Mouse (Mus musculus): Measurements from ENCODE around the gene Gm6377. TPM values are rescaled to one million over a fixed set of nuclear protein-coding genes. Genes with fewer than 3 reads are reported as not detected.

Gene Gm6377
- 0.12 and 0.21 TPM in 2 replicates for polyA plus RNA-seq (2015; fragmentation: Nextera tagmentation; extraction: Ambion mirVana)

DNA sequence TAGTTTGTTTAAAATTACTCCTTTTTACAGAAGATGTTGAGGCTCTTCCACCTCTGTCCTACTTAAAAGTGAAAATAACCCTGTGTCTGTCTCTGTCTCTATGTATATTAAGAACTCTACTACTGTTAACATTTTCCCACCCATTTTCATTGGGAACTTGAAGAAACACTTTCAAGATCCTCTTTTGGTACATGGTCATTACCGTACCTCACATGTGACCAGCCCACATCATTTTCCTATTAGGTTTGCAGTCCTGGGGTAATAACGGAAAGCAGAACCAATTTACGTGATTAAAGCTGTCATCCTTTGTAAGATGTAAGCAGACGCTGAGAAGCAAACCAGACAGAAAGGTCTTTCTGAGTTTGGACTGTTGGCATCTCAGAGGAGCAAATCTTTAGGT is at the start of gene Gm6377:
Gm6377 (plus strand) TSS at position 289 of the 400 bp plus-strand sequence.
- no peak within 1 kb of the TSS for H3K4me2 ChIP-seq
- no peak for ATAC-seq (ENCODE audit: insufficient read depth, low FRiP score, low read depth)
- H3K4me1 ChIP-seq, result no peaks in the 10 kb centered on the region
- H3K4me3 ChIP-seq (replicated peaks), result no peak within 1 kb of the TSS
- H3K27me3 ChIP-seq (replicated peaks), result no peaks in the 10 kb centered on the region
- WGBS, result 62% methylated on average over 4 of the region's 4 CpGs
- no peak within 1 kb of the TSS for H3K9ac ChIP-seq
- H3K36me3 ChIP-seq, result no peaks in the 10 kb centered on the region
- no peak within 1 kb of the TSS for H3K27ac ChIP-seq
- no peaks in the 10 kb centered on the region for H3K9me3 ChIP-seq

GRCm38 (mm10) chrX:109147108-109147507 is 49.4 kb upstream of the Gm6377 start:
- no peak overlapping the region for H3K9ac ChIP-seq
- WGBS, result 84% methylated on average over 3 of the region's 3 CpGs
- no peak overlapping the region for H3K4me3 ChIP-seq (replicated peaks)
- no peaks in the 10 kb centered on the region for H3K36me3 ChIP-seq
- no peaks in the 10 kb centered on the region for H3K4me1 ChIP-seq
- H3K27me3 ChIP-seq (replicated peaks), result no peaks in the 10 kb centered on the region
- ATAC-seq (ENCODE audit: insufficient read depth, low FRiP score, low read depth), result no peak
- H3K4me2 ChIP-seq, result no peak overlapping the region
- no peaks in the 10 kb centered on the region for H3K9me3 ChIP-seq
- H3K27ac ChIP-seq, result no peak overlapping the region

DNA sequence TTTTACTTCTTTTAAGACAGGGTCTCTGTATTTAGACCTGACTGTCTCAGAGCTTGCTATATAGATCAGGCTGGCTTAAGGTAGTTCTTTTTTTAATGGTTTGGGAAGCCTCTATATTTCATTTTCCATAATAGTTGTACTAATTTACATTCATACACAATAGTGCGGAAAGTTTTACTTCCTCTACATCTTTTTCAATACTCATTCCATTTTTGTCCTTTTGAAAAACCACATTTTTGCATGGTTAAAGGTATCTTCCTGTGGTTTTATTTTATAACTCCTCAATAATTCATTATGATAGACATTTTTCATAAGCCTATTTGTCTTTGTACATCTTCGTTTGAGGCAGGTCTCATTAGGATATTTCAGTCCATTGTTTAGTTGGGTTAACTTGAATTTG is 45.3 kb upstream of the Gm6377 start:
- no peak overlapping the region for H3K4me2 ChIP-seq
- H3K36me3 ChIP-seq, result no peaks in the 10 kb centered on the region
- H3K9ac ChIP-seq, result no peak overlapping the region
- no peak overlapping the region for H3K27ac ChIP-seq
- H3K27me3 ChIP-seq (replicated peaks), result no peaks in the 10 kb centered on the region
- WGBS, result 87% methylated on average over 2 of the region's 2 CpGs
- no peaks in the 10 kb centered on the region for H3K9me3 ChIP-seq
- H3K4me1 ChIP-seq, result no peaks in the 10 kb centered on the region
- H3K4me3 ChIP-seq (replicated peaks), result no peak overlapping the region
- no peak for ATAC-seq (ENCODE audit: insufficient read depth, low FRiP score, low read depth)

DNA sequence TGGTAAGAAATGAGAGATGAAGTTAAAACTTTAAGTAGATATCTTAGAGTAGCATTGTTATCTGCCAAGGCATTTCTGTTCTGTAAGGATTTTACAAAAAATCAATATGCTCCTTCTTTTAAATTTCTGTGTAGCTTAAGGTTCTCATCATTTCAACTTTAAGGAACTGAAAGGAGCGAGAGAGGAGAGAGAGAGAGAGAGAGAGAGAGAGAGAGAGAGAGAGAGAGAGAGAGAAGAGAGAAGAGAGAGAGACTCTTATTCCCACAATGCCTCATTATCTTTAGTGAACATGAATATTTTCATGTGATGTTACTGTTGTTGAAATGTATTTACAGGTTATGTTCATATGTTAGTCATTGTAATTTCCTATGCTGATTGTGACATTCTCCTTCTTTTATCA is 36.2 kb upstream of the Gm6377 start:
- Histone ChIP-seq H3K27ac (no peak overlapping the region), H3K9me3 (no peaks in the 10 kb centered on the region), H3K27me3 (replicated peaks) (no peaks in the 10 kb centered on the region), H3K9ac (no peak overlapping the region), H3K4me2 (no peak overlapping the region), H3K4me1 (no peaks in the 10 kb centered on the region), H3K4me3 (replicated peaks) (no peak overlapping the region), H3K36me3 (no peaks in the 10 kb centered on the region)
- ATAC-seq (ENCODE audit: insufficient read depth, low FRiP score, low read depth), result no peak
- WGBS, result 72% methylated on average over 1 of the region's 1 CpGs

DNA sequence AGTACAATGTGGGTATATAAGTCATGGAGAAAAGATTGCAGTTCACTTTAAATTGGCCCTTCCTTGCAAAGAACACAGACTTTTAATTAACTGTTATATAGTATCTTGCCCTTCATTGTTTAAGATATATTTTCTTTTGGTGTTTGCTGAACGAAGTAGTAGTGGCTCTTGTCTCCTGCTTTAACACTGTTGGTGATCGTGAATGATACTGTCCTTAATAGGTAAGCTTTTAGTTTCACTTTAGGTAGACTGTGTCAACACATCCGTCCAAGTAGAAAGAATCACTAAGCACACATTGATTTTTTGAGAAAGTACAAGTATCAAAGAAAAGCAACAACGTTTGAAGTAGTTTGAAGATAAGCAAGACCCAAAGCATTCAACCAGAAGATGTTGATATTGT is 35.7 kb upstream of the Gm6377 start:
- no peak for ATAC-seq (ENCODE audit: insufficient read depth, low FRiP score, low read depth)
- H3K9ac ChIP-seq, result no peak overlapping the region

GRCm38 (mm10) chrX:109175038-109175437 is 21.5 kb upstream of the Gm6377 start:
- Histone ChIP-seq H3K9ac (no peak overlapping the region), H3K4me1 (no peaks in the 10 kb centered on the region), H3K27me3 (replicated peaks) (no peaks in the 10 kb centered on the region), H3K9me3 (no peaks in the 10 kb centered on the region), H3K36me3 (no peaks in the 10 kb centered on the region), H3K27ac (no peak overlapping the region), H3K4me3 (replicated peaks) (no peak overlapping the region), H3K4me2 (no peak overlapping the region)
- WGBS, result 58% methylated on average over 2 of the region's 2 CpGs
- 0 out of 2 replicates have a peak, but pooled peaks have one; percentile 31 for ATAC-seq (ENCODE audit: insufficient read depth, low FRiP score, low read depth)

More for the DNA sequence above, 35.7 kb upstream of the Gm6377 start:
- Histone ChIP-seq H3K36me3 (no peaks in the 10 kb centered on the region), H3K27ac (no peak overlapping the region), H3K4me3 (replicated peaks) (no peak overlapping the region), H3K9me3 (no peaks in the 10 kb centered on the region), H3K4me1 (no peaks in the 10 kb centered on the region), H3K27me3 (replicated peaks) (no peaks in the 10 kb centered on the region), H3K4me2 (no peak overlapping the region)
- WGBS, result 59% methylated on average over 4 of the region's 4 CpGs

DNA sequence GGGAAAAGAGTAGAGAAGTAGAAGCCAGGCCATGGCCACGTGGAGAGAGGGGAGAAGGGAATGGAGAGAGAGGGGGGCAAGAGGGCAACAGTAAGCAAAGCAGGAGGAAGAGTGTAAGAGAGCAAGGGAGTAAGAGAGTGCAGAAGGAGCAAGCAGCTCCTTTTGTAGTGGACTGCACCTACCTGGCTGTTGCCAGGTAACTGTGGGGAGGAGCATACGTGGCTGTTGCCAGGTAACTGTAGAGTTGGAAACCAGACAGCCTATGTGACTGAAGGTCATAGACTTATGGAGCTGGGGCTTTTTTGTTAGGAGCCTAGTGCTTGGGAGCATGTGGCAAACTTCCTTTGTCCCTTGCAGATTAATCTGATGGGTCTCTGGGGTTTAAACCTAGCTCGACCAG is 21.1 kb upstream of the Gm6377 start:
- ATAC-seq (ENCODE audit: insufficient read depth, low FRiP score, low read depth), result peak; percentile 58
- Histone ChIP-seq H3K4me1 (no peaks in the 10 kb centered on the region), H3K36me3 (no peaks in the 10 kb centered on the region), H3K27me3 (replicated peaks) (no peaks in the 10 kb centered on the region), H3K9me3 (no peaks in the 10 kb centered on the region), H3K4me2 (no peak overlapping the region), H3K4me3 (replicated peaks) (no peak overlapping the region), H3K27ac (no peak overlapping the region), H3K9ac (no peak overlapping the region)
- 27% methylated on average over 3 of the region's 3 CpGs for WGBS

GRCm38 (mm10) chrX:109184706-109185478 is 11.7 kb upstream of the Gm6377 start:
- no peaks in the 10 kb centered on the region for H3K27me3 ChIP-seq (replicated peaks)
- 82% methylated on average over 4 of the region's 4 CpGs for WGBS
- no peak overlapping the region for H3K4me2 ChIP-seq
- no peaks in the 10 kb centered on the region for H3K36me3 ChIP-seq
- ATAC-seq (ENCODE audit: insufficient read depth, low FRiP score, low read depth), result no peak
- H3K9me3 ChIP-seq, result no peaks in the 10 kb centered on the region
- no peak overlapping the region for H3K27ac ChIP-seq
- no peak overlapping the region for H3K9ac ChIP-seq
- H3K4me1 ChIP-seq, result no peaks in the 10 kb centered on the region
- no peak overlapping the region for H3K4me3 ChIP-seq (replicated peaks)

GRCm38 (mm10) chrX:109189607-109190006 is 6.9 kb upstream of the Gm6377 start:
- Histone ChIP-seq H3K27me3 (replicated peaks) (no peaks in the 10 kb centered on the region), H3K9me3 (no peaks in the 10 kb centered on the region), H3K27ac (no peak overlapping the region), H3K4me1 (no peaks in the 10 kb centered on the region), H3K36me3 (no peaks in the 10 kb centered on the region), H3K4me3 (replicated peaks) (no peak overlapping the region), H3K4me2 (no peak overlapping the region), H3K9ac (no peak overlapping the region)
- ATAC-seq (ENCODE audit: insufficient read depth, low FRiP score, low read depth), result no peak
- WGBS, result 83% methylated on average over 4 of the region's 4 CpGs

DNA sequence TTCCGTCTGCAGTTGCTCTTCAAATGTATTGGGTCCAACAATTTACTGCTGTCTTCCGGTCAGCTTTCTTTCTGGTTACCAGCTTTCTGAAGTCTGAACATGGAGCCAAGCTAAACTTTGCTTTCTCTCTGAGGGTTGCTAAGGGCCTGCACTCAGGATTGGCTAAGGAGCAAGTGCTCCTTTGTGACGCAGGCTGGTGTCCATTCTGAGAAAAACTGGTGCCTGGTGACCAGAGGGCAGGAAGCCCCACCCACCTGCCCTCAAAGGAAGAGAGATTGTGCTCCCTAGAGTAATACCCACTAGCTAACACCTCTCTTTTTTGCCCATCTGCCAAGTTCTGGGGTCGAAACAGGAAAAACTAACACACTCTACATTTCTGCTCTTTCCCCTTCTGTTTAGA is 5.6 kb upstream of the Gm6377 start:
- 53% methylated on average over 4 of the region's 4 CpGs for WGBS

DNA sequence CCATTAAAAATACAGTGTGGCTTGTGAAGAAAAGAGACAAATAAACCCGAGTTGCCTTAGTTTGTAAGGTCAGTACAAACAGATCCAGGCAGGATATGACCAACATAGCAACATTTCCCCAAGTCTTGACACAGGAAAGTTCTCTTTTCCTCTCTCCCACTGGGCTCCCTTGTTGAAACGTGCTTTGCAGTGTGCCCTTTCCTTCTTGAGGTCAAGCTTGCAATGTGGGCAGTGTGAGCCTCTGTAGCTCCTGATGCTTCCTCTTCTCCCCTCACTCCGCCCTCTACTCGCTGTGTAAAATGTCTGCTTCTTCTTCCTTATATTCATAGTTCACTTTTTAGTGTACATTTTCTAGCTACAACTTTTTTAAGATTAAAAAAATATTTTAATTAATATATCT is 5.1 kb upstream of the Gm6377 start:
- Histone ChIP-seq H3K4me2 (no peak overlapping the region), H3K27me3 (replicated peaks) (no peaks in the 10 kb centered on the region), H3K27ac (no peak overlapping the region), H3K36me3 (no peaks in the 10 kb centered on the region), H3K4me1 (no peaks in the 10 kb centered on the region), H3K4me3 (replicated peaks) (no peak overlapping the region), H3K9me3 (no peaks in the 10 kb centered on the region), H3K9ac (no peak overlapping the region)
- ATAC-seq (ENCODE audit: insufficient read depth, low FRiP score, low read depth), result no peak
- WGBS, result 52% methylated on average over 4 of the region's 4 CpGs

More for the DNA sequence above, 5.6 kb upstream of the Gm6377 start:
- Histone ChIP-seq H3K4me1 (no peaks in the 10 kb centered on the region), H3K9ac (no peak overlapping the region), H3K4me3 (replicated peaks) (no peak overlapping the region), H3K27me3 (replicated peaks) (no peaks in the 10 kb centered on the region), H3K4me2 (no peak overlapping the region), H3K36me3 (no peaks in the 10 kb centered on the region), H3K9me3 (no peaks in the 10 kb centered on the region), H3K27ac (no peak overlapping the region)
- no peak for ATAC-seq (ENCODE audit: insufficient read depth, low FRiP score, low read depth)

DNA sequence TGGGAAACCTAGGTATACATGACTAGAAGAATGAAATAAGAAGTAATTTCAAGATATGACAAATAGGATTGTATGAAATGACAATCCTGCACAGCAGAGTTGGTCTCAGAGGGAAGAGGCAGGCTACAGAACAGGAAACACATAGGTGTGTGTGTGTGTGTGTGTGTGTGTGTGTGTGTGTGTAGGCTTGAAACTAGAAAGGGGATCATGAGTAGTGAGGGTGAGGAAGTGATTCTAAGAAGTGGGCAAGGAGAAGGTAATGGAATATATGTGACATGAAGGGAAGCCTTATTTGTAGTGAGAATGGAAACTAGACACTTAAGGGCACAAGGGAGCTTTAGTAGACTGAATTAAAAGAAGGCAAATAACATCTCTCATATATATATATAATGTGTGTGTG is 11.3 kb downstream of the Gm6377 start:
- H3K27me3 ChIP-seq (replicated peaks), result no peaks in the 10 kb centered on the region
- no peak overlapping the region for H3K4me3 ChIP-seq (replicated peaks)
- H3K36me3 ChIP-seq, result no peaks in the 10 kb centered on the region
- H3K9me3 ChIP-seq, result no peaks in the 10 kb centered on the region
- no peak overlapping the region for H3K4me2 ChIP-seq
- H3K27ac ChIP-seq, result no peak overlapping the region
- no peak overlapping the region for H3K9ac ChIP-seq
- ATAC-seq (ENCODE audit: insufficient read depth, low FRiP score, low read depth), result no peak
- no peaks in the 10 kb centered on the region for H3K4me1 ChIP-seq

DNA sequence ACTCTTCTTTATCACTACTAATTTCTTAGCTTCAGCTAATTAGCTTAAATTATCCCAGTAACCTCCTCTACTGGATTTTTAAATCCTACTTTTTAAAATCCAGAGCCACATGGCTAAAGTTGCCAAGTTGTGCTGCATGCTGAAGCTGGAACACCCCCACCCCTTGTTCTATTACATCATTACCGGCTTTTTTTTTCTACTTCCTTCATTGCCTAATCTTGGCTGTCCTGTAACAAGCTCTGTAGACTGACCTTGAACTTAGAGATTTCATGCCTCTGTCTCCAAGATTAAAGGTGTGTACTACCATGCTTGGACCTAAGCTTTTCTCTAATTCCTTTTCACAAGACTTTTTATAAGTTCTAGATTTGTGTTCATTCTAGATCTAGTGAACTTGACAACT is 32.2 kb downstream of the Gm6377 start:
- no peak overlapping the region for H3K27ac ChIP-seq
- WGBS, result 84% methylated on average over 1 of the region's 1 CpGs
- H3K27me3 ChIP-seq (replicated peaks), result no peaks in the 10 kb centered on the region
- no peak for ATAC-seq (ENCODE audit: insufficient read depth, low FRiP score, low read depth)
- H3K4me2 ChIP-seq, result no peak overlapping the region
- no peaks in the 10 kb centered on the region for H3K36me3 ChIP-seq
- no peak overlapping the region for H3K9ac ChIP-seq
- no peaks in the 10 kb centered on the region for H3K9me3 ChIP-seq
- H3K4me1 ChIP-seq, result no peaks in the 10 kb centered on the region
- no peak overlapping the region for H3K4me3 ChIP-seq (replicated peaks)
